Mouse (Mus musculus) G1E (cell line): ENCODE results near the gene St8sia2.

Source experiments
- CTCF ChIP-seq: IDR thresholded peaks from 2 replicates; pipeline ENCODE4 v1.5.1; 2012; ENCODE audit warnings: low read depth, low read length, inconsistent platforms, mixed read lengths
- GATA1 ChIP-seq: IDR thresholded peaks from 2 replicates; pipeline ENCODE4 v1.6.1; 2012; ENCODE audit warnings: borderline replicate concordance, low read length, inconsistent platforms, mixed read lengths
- GATA2 ChIP-seq: IDR thresholded peaks from 2 replicates; pipeline ENCODE4 v1.6.1; 2012; ENCODE audit warnings: low read depth, low read length, inconsistent platforms, borderline replicate concordance
- POLR2AphosphoS5 ChIP-seq: IDR thresholded peaks from 2 replicates; pipeline ENCODE4 v1.6.1; 2012; ENCODE audit warnings: low read depth, low read length, inconsistent platforms; ENCODE audit not compliant: insufficient replicate concordance
- TAL1 ChIP-seq: conservative IDR thresholded peaks from 2 replicates; pipeline ENCODE4 v1.6.1; 2012; ENCODE audit warnings: low read depth, low read length, inconsistent platforms, mixed read lengths

- TF ChIP-seq CTCF (no peak), TAL1 (no peak), GATA1 (no peak), POLR2AphosphoS5 (no peak), GATA2 (no peak)
Observed at GRCm38 (mm10) chr7:73917633-73918311, 95.7 kb downstream of the St8sia2 start.
